Mouse (Mus musculus) erythroblast, embryonic 14.5 days (primary cell): ENCODE results near the gene Mllt1.

Experiments
- GATA1 ChIP-seq: IDR thresholded peaks from 2 replicates; pipeline ENCODE4 v1.6.1; 2012; ENCODE audit warnings: low read length, inconsistent platforms, mixed read lengths
- TAL1 ChIP-seq: IDR thresholded peaks from 3 replicates; pipeline ENCODE4 v1.6.1; 2012; ENCODE audit warnings: low read length, inconsistent platforms, mixed read lengths

- TF ChIP-seq GATA1 (no peak), TAL1 (no peak)
Observed at GRCm38 (mm10) chr17:56973956-56974707, 38.9 kb upstream of the Mllt1 start.
